Mouse (Mus musculus): ENCODE results near the gene Lrrn2.

DNA sequence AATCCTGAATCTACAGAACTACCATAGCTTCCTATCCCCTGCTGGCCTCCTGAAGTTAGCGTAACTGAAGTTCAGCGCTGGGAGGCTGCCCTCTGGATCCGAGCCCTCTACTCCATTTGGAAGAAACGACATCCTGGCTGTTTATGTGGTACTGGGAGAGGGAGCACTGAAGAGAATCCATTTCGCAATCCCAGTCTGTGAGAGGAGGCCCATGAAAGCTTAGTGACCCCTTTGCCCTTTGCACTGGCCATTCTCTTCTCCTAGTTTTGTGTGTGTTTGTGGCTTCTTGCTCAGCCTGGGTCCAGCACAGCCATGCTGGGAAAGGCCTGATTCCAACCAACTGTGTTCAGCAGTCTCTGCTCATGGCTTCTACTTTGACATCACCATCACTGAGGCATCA lies 76.7 kb downstream of the Lrrn2 start:
- TF ChIP-seq CTCF (IDR thresholded peaks at IDR 0.05; ENCODE audit: low read depth) (no peak), EP300 (IDR thresholded peaks at IDR 0.05; ENCODE audit: low read depth) (no peak)

All from liver, postnatal 0 days (tissue).